Mouse (Mus musculus): Measurements from ENCODE around the gene Vmn2r102.

The Vmn2r102 gene

DNA sequence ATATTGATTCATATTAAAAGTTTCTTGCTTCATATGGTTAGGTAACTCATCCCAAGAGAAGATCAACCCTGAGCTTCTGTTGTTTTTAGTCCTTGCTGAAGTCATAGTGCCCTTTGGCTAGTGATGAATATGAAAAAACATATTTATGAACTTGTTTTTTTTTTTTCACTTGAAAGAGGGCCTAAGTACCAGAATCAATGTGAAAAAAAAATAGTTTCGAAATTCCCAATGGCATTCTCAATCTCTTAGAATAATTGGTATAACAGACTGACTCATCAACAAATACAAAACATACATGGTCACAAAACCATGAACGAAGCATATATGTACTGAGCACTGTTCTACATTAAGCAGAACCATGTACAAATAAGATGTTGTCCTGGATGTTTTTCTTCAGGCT lies at the start of gene Vmn2r102:
Gene Vmn2r102, plus strand, starts transcription at position 301 of the 400 bp plus-strand sequence.
- no peak for ATAC-seq (ENCODE audit: insufficient number of reproducible peaks, low FRiP score, low TSS enrichment)

DNA sequence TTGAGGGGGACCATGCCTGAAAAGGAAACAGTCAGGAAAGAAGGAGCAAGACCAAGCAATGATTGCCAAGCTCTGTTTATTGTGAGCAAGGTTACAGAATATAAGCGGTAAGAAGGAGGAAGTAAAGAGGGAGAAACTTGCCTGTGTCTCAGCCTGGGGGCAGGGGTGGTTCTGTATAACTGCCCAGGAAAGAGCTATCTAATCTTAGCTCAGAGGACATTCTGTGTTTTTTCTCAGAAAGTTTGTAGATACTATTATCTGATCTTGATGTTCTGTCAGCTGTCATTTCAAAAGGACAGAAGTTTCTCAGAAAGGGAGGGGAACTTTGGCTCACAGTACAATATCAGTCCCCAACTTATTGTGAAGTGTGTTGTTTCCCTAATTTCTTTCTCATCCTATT lies 30.8 kb upstream of the Vmn2r102 start:
- no peak for ATAC-seq (ENCODE audit: insufficient number of reproducible peaks, low FRiP score, low TSS enrichment)

DNA sequence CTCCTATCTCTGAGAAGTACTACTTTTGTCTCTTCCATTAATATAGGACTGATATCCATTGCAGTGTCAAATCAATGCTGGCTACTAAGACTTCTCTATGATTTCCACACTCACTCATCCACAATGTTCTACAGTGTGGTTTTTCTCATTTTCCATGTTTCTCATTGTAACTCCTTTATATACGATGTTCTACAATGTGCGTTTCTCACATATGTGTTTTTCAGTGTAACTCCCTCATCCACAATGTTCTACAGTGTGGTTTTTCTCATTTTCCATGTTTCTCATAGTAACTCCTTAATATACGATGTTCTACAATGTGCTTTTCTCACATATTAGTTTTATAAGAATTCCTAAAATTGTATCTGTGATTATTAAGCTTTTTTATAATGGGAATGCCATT lies 1.7 kb upstream of the Vmn2r102 start:
- ATAC-seq (ENCODE audit: insufficient number of reproducible peaks, low FRiP score, low TSS enrichment): no peak

DNA sequence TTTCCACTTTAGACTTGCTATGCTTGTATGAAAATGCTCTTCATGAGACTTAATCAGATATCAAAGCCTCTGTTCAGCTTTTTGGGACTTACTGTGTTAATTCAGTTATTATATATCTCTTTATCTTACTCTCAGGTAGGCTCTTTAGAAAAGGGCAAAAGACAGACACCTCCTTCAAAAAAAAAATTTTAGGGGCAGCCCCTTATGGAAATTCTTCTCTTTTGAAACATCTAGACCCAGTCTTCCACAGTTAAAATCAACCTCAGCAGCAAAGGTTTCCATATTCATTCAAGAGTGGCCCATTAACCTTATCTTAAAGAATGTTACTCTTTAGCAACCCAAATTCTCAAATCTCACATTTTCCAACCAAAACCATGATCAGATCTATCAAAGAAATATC lies 31.9 kb downstream of the Vmn2r102 start:
- no peak for ATAC-seq (ENCODE audit: insufficient number of reproducible peaks, low FRiP score, low TSS enrichment)

Data from cerebellum, adult (tissue).